Mouse (Mus musculus): ENCODE data around the gene Gmds. TPM values are rescaled to one million over a fixed set of nuclear protein-coding genes. Genes with fewer than 3 reads are reported as not detected.

The Gmds gene
- 10.6 and 12.5 TPM in 2 replicates for polyA plus RNA-seq (2011; ENCODE audit: insufficient read depth, insufficient read length, low read depth, missing spikeins)

DNA sequence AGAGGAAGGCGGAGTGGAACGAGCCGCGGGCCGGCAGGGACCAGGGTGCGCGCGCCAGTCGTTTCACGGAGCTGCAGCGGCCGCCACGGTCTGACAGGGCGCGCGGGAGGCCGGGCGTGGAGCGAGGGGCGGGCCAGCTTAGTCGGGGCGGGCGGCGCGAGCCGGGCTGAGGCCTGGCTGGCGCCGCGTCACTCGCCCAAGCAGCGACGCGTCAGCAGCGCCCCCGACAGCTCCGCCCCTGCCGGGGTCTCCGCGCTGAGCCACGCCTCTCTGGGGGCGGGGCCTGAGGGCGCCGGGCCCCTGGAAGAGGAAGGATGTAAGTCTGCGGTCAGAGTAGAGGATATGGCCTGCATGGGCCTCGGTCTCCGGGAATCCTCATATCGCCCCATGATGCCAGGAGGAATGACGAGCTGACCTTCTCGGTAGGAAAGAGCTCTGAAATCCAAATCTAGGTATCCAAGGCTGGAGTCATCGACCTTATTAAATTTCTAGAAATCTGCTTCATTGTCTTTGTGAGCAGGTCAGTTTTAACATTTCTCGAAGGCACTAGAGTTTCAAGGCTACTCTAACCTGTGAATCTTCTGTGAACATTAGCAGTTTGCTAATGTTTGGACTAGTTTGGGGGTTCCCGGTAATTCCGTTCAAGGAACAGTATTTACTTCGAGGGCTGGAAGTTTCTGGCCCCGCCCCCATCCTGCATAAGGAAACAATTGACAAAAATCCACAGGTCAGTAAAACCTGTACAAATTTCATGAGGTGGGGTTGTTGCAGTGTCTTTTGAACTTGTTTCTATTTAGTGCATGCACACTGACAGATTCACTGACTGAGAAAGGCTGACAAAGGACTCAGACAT lies at the start of gene Gmds:
Gene Gmds (minus strand): TSS at position 228 of the 853 bp plus-strand sequence.
- no peak for TF ChIP-seq EP300 (IDR thresholded peaks at IDR 0.05; ENCODE audit: insufficient read depth, low read depth, low read length)
- TF ChIP-seq POLR2A (IDR thresholded peaks at IDR 0.05; ENCODE audit: insufficient read depth, low read length) = peak; percentile 82
- no peak for TF ChIP-seq CTCF (IDR thresholded peaks at IDR 0.05; ENCODE audit: low read depth, low read length)
- no peaks in the 10 kb centered on the region for H3K27me3 ChIP-seq (ENCODE audit: control insufficient read depth, insufficient read depth, low read length, poor library complexity, severe bottlenecking)
- no peak within 1 kb of the TSS for H3K27ac ChIP-seq (ENCODE audit: insufficient read depth, low read length)
- peak within 1 kb of the TSS; percentile 84 for H3K4me3 ChIP-seq (ENCODE audit: low read depth, low read length)
- no peaks in the 10 kb centered on the region for H3K9me3 ChIP-seq (replicated peaks; ENCODE audit: control insufficient read depth, insufficient read depth, low read length, poor library complexity, severe bottlenecking)
- H3K36me3 ChIP-seq (ENCODE audit: control insufficient read depth, insufficient read depth, low read length, poor library complexity, severe bottlenecking) = no peaks in the 10 kb centered on the region
- H3K9ac ChIP-seq (ENCODE audit: low read depth, poor library complexity, severe bottlenecking) = peak within 1 kb of the TSS; percentile 54
- H3K4me1 ChIP-seq (ENCODE audit: control insufficient read depth, insufficient read depth, low read length) = no peaks in the 10 kb centered on the region

DNA sequence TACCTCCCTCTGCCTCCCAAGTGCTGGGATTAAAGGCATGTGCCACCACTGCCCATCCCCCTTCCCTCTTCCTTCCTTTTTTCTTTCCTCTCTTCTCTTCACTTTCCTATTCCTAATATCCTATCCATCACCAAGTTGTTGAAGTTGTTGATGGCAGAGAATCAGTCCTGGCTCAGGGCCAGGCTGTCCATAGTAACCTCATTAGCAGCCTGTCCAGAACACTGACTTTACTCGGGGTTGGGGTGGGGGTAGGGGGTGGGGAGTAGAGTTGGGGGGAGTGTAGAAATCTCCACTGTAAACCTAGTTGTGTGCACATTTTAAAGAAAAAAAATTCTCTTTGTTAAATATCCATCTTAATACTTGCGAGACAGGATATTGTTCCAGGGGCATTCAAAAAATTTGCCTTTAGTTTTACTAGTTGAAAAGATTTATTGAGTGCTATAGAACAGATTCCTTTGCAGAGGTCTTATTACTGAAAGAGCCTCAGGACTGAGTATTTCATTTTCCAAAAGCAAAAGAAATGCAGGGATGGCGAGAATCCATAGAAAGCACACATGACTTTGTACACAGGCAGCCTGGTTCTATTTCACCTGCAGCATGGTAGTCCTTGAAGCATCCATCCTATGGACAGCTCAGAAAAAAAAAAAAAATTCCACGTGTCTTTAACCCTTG lies 47.0 kb upstream of the Gmds start:
- H3K9me3 ChIP-seq (replicated peaks; ENCODE audit: control insufficient read depth, insufficient read depth, low read length, poor library complexity, severe bottlenecking) = no peaks in the 10 kb centered on the region
- no peak overlapping the region for H3K9ac ChIP-seq (ENCODE audit: low read depth, poor library complexity, severe bottlenecking)
- H3K27me3 ChIP-seq (ENCODE audit: control insufficient read depth, insufficient read depth, low read length, poor library complexity, severe bottlenecking) = no peaks in the 10 kb centered on the region
- H3K27ac ChIP-seq (ENCODE audit: insufficient read depth, low read length) = no peak overlapping the region
- no peak overlapping the region for H3K4me3 ChIP-seq (ENCODE audit: low read depth, low read length)
- TF ChIP-seq POLR2A (IDR thresholded peaks at IDR 0.05; ENCODE audit: insufficient read depth, low read length) (no peak), CTCF (IDR thresholded peaks at IDR 0.05; ENCODE audit: low read depth, low read length) (no peak)
- no peaks in the 10 kb centered on the region for H3K4me1 ChIP-seq (ENCODE audit: control insufficient read depth, insufficient read depth, low read length)
- H3K36me3 ChIP-seq (ENCODE audit: control insufficient read depth, insufficient read depth, low read length, poor library complexity, severe bottlenecking) = no peaks in the 10 kb centered on the region

DNA sequence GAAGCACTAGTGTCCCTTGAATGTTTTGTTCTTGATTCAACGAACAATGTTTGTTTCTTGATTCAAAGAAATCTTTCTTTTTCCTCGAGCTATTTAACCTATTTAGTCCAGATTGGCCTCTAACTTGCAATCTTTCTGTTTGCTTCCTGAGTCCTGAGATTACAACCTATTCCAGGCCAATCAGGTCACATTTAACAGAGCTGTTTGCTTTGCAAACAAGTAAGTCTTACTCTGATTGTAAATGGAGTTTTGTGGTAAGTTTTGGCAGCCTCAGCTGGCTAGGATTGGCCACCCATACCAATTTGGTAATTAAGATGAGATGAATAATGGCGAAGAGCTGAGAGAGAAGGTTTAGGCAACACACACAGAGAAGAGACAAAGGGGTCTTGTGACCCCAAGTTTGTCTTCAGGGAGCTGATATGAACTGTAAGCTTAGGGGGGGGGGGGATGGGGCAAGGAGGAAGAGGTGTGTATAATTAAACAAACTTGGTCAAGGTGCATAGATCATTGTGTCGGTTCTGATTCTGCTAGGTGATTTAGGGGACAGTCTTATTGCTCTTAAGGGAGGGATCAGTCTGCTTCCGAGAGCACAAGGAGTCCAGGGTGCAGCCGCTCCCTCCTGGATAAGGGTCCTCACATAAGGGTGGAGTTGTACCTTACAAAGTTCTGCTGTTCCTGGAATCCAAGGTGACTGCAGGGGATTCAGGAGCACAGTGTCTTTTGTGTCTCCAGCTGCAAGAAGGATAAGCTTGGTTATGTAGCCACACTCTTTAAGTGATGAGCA lies 43.9 kb upstream of the Gmds start:
- Histone ChIP-seq H3K27ac (ENCODE audit: insufficient read depth, low read length) (no peak overlapping the region), H3K4me3 (ENCODE audit: low read depth, low read length) (no peak overlapping the region), H3K27me3 (ENCODE audit: control insufficient read depth, insufficient read depth, low read length, poor library complexity, severe bottlenecking) (no peaks in the 10 kb centered on the region), H3K4me1 (ENCODE audit: control insufficient read depth, insufficient read depth, low read length) (no peaks in the 10 kb centered on the region), H3K36me3 (ENCODE audit: control insufficient read depth, insufficient read depth, low read length, poor library complexity, severe bottlenecking) (no peaks in the 10 kb centered on the region), H3K9me3 (replicated peaks; ENCODE audit: control insufficient read depth, insufficient read depth, low read length, poor library complexity, severe bottlenecking) (no peaks in the 10 kb centered on the region), H3K9ac (ENCODE audit: low read depth, poor library complexity, severe bottlenecking) (no peak overlapping the region)
- TF ChIP-seq EP300 (IDR thresholded peaks at IDR 0.05; ENCODE audit: insufficient read depth, low read depth, low read length) (no peak), POLR2A (IDR thresholded peaks at IDR 0.05; ENCODE audit: insufficient read depth, low read length) (no peak), CTCF (IDR thresholded peaks at IDR 0.05; ENCODE audit: low read depth, low read length) (no peak)

DNA sequence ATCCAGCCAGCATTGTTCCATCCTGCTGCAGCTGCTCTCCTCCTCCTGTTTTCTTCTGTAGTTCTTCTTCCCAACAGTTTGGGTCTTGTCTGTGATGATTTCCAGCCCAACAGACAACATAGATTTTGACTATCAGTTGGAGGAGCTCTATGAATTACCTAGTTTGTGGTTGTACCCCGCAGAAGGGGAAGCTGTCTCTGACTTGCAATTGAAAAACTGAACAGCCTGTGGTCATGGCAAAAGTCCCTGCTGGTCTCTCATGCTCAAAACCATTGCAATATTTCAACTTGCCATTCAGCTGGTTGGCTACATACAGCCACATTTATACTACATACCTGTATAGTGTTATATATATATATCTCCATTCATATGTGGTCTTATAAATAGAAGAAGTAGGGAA lies 40.1 kb upstream of the Gmds start:
- Histone ChIP-seq H3K27ac (ENCODE audit: insufficient read depth, low read length) (no peak overlapping the region), H3K9ac (ENCODE audit: low read depth, poor library complexity, severe bottlenecking) (no peak overlapping the region), H3K4me3 (ENCODE audit: low read depth, low read length) (no peak overlapping the region), H3K4me1 (ENCODE audit: control insufficient read depth, insufficient read depth, low read length) (no peaks in the 10 kb centered on the region), H3K9me3 (replicated peaks; ENCODE audit: control insufficient read depth, insufficient read depth, low read length, poor library complexity, severe bottlenecking) (no peaks in the 10 kb centered on the region), H3K27me3 (ENCODE audit: control insufficient read depth, insufficient read depth, low read length, poor library complexity, severe bottlenecking) (no peaks in the 10 kb centered on the region), H3K36me3 (ENCODE audit: control insufficient read depth, insufficient read depth, low read length, poor library complexity, severe bottlenecking) (no peaks in the 10 kb centered on the region)
- TF ChIP-seq EP300 (IDR thresholded peaks at IDR 0.05; ENCODE audit: insufficient read depth, low read depth, low read length) (no peak), CTCF (IDR thresholded peaks at IDR 0.05; ENCODE audit: low read depth, low read length) (no peak), POLR2A (IDR thresholded peaks at IDR 0.05; ENCODE audit: insufficient read depth, low read length) (no peak)

DNA sequence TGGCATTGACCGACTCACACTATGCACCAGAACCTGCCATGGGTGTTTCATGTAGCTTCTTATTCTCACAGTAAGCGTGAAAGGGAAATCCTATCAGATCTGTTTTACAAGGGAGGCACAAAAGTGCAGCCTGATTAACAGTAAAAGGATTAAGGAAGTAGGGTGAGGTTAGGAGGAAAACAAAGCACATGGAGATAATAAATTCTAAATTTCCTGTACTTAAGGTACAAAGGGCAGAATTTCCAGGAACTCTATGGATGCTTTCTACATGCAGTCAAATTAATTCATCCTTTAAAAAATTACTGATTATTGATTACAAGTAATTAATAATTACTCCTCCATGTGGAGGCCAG lies 34.0 kb upstream of the Gmds start:
- H3K9ac ChIP-seq (ENCODE audit: low read depth, poor library complexity, severe bottlenecking) = no peak overlapping the region
- no peaks in the 10 kb centered on the region for H3K9me3 ChIP-seq (replicated peaks; ENCODE audit: control insufficient read depth, insufficient read depth, low read length, poor library complexity, severe bottlenecking)
- no peak for TF ChIP-seq EP300 (IDR thresholded peaks at IDR 0.05; ENCODE audit: insufficient read depth, low read depth, low read length)
- no peak for TF ChIP-seq POLR2A (IDR thresholded peaks at IDR 0.05; ENCODE audit: insufficient read depth, low read length)
- no peak for TF ChIP-seq CTCF (IDR thresholded peaks at IDR 0.05; ENCODE audit: low read depth, low read length)
- no peak overlapping the region for H3K27ac ChIP-seq (ENCODE audit: insufficient read depth, low read length)
- H3K36me3 ChIP-seq (ENCODE audit: control insufficient read depth, insufficient read depth, low read length, poor library complexity, severe bottlenecking) = no peaks in the 10 kb centered on the region
- H3K27me3 ChIP-seq (ENCODE audit: control insufficient read depth, insufficient read depth, low read length, poor library complexity, severe bottlenecking) = no peaks in the 10 kb centered on the region
- no peak overlapping the region for H3K4me3 ChIP-seq (ENCODE audit: low read depth, low read length)
- H3K4me1 ChIP-seq (ENCODE audit: control insufficient read depth, insufficient read depth, low read length) = no peaks in the 10 kb centered on the region

Measured in ES-Bruce4 (cell line).